Mouse (Mus musculus) liver, embryonic 13.5 days (tissue): Measurements from ENCODE around the gene 3110040M04Rik. TPM values are rescaled to one million over a fixed set of nuclear protein-coding genes. Genes with fewer than 3 reads are reported as not detected.
"Not testable (repeated sequence)": the region's sequence is repeated elsewhere in the genome, so short reads cannot be mapped to it uniquely, and the experiment has no call there.

Experiments used
- ATAC-seq: fragments of 200-750 bp; cut with Nextera tagmentation; 2 replicates; pipeline ENCODE4 v1.8.0; 2017; ENCODE audit warnings: low read depth, mild to moderate bottlenecking, moderate number of reproducible peaks, moderate library complexity
- DNase-seq: peaks from one replicate; pipeline ENCODE4 v3.0.0; 2022
- H3K27ac ChIP-seq: fragments of 300-500 bp; sonication (generic); 2 replicates; pipeline ENCODE4 v1.5.1; 2015; ENCODE audit warnings: moderate library complexity, mild to moderate bottlenecking, inconsistent platforms
- H3K27me3 ChIP-seq: fragments of 300-500 bp; sonication (generic); 2 replicates; pipeline ENCODE4 v1.6.1; 2015; ENCODE audit warnings: mild to moderate bottlenecking, inconsistent platforms
- H3K36me3 ChIP-seq: fragments of 300-500 bp; sonication (generic); 2 replicates; pipeline ENCODE4 v1.6.1; 2015; ENCODE audit warnings: mild to moderate bottlenecking, inconsistent platforms
- H3K4me1 ChIP-seq: fragments of 300-500 bp; sonication (generic); replicated peaks from 2 replicates; pipeline ENCODE4 v1.6.1; 2015; ENCODE audit warnings: inconsistent platforms
- H3K4me2 ChIP-seq: fragments of 300-500 bp; sonication (generic); 2 replicates; pipeline ENCODE4 v1.6.1; 2015; ENCODE audit warnings: inconsistent platforms, mild to moderate bottlenecking, moderate library complexity
- H3K4me3 ChIP-seq: fragments of 300-500 bp; sonication (generic); replicated peaks from 2 replicates; pipeline ENCODE4 v1.5.1; 2015; ENCODE audit warnings: mild to moderate bottlenecking, inconsistent platforms
- H3K9ac ChIP-seq: fragments of 300-500 bp; sonication (generic); 2 replicates; pipeline ENCODE4 v1.6.1; 2015; ENCODE audit warnings: mild to moderate bottlenecking, inconsistent platforms
- H3K9me3 ChIP-seq: fragments of 300-500 bp; sonication (generic); replicated peaks from 2 replicates; pipeline ENCODE4 v1.6.1; 2016; ENCODE audit warnings: inconsistent platforms
- WGBS: fragments of 180-500 bp; shearing (Covaris S2); methylation state at CpG from one replicate; pipeline ENCODE4 v1.1.7; 2015; ENCODE audit not compliant: insufficient replicate concordance; 5-methylcytosine and 5-hydroxymethylcytosine counted together
- polyA plus RNA-seq: library from polyadenylated mRNA; unstranded; fragments of >200 nt; fragmentation: Nextera tagmentation; extraction: Ambion mirVana; gene quantifications from 2 replicates; pipeline ENCODE4 v1.2.1, GENCODE M21; 2015

Gene 3110040M04Rik
- polyA plus RNA-seq, 1 experiment from 2014 or later = 0.31 TPM

DNA sequence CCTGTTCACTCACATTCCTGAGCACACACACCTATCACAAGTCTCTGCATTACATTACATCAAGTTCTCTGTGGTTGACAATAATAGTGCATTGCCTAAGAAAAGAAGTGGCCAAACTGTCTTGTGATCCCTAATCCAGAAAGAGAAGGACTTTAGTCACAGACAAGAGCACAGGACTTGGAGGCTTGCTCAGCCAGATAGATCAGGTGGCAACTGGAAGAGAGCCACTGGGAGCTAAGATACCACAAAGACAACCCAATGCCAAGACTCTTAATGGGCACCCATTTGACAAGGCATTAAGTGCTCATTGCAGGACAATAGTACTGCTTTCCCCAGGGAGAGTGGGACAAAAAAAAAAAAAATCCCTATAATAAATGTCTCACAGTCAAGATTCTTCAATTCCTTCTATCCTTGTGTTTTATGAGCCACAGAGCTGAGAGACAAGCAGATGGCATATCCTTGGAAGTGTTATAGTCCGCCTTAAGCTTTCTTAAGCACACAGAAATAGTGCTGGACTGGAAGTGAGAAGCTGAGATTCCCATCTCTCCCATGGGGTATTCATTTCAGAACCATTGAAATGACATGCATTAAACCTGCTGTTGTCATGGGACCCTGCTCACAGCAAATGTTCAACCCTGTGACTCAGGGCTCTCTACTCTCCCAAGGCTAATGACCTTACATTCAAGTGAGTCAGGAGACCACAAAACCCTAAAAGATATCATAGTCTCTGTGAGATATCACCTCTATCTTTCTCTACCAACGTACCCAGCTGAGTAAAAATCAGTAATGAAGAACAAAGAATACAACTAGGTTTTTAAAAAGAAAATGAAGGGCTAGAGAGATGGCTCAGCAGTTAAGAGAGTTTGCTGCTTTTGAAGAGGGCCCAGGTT lies 32.1 kb upstream of the 3110040M04Rik start:
- Histone ChIP-seq H3K36me3 (no peaks in the 10 kb centered on the region), H3K4me3 (no peak overlapping the region), H3K9me3 (no peaks in the 10 kb centered on the region), H3K9ac (no peak overlapping the region), H3K27me3 (no peaks in the 10 kb centered on the region), H3K4me2 (no peak overlapping the region), H3K27ac (no peak overlapping the region), H3K4me1 (peaks cover 29% of the 10 kb centered on the region)
- WGBS = 43% methylated on average over 2 of the region's 2 CpGs
- DNase-seq = no peak
- ATAC-seq = no peak

DNA sequence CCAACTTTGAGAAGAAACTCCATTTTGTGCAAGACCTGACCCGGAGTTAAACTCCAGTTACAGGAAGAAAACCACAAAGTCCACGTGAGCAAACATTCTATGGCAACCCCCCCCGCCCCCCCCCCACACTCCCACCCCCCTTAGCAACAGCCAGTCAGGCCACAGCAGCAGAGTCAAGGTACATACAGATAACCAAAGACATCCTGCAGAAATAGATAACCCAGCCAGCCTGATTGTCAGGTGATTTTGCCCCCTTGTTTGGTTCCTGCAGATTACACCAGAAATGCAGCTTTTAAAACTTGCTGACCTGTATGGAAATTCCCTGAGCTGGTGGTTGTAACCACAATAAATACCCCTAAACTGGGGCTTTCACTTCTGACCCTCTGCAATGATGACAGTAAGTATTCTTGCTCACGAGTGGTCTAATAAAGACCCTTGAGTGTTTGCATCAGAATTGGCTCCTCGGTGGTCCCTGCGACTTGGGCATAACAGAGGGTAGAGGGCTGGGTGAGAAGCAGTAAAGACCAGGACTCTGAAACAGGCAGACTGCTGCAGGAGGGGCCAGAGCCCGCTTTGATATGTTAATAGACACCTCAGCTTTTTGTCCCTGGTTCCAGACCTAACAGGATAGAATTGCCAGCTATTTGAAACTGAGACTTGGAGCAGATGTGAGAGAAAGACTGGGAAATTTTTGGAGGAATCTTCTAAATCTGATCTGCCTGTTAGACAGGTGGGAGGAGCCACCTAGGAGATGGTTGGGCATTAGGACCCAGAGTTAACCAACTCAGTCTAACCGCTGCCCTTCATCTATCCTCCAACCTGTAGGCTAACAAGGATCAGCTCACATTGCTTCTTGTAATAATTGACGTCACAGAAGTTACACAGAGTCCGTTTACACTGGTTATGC lies 26.6 kb upstream of the 3110040M04Rik start:
- no peaks in the 10 kb centered on the region for H3K27me3 ChIP-seq
- DNase-seq = peak; percentile 67
- no peaks in the 10 kb centered on the region for H3K36me3 ChIP-seq
- H3K9me3 ChIP-seq = no peaks in the 10 kb centered on the region
- H3K9ac ChIP-seq = peak overlapping the region; percentile 63
- WGBS = 6% methylated on average over 10 of the region's 10 CpGs
- peak overlapping the region; percentile 41 for H3K4me3 ChIP-seq
- peaks cover 52% of the 10 kb centered on the region for H3K4me1 ChIP-seq
- peak; percentile 89 for ATAC-seq
- peak overlapping the region; percentile 57 for H3K4me2 ChIP-seq
- peak overlapping the region; percentile 82 for H3K27ac ChIP-seq

DNA sequence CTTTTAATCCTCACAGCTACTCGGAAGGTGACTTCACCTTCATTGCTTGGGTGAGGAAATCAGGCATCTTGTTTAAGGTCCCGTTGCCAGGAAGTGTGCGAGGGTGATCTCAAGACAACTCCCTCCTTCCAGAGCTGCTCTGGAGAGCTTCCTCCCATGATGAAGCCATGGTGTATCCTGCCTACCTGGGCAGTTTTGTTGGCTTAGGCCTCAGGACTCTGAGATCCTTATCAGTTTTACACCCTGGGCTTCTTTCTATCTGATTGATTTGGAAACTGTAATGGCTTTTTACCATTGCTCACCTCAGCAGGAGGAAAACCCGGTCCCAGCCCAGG lies 26.0 kb upstream of the 3110040M04Rik start:
- peak overlapping the region; percentile 57 for H3K4me2 ChIP-seq
- peak overlapping the region; percentile 82 for H3K27ac ChIP-seq
- peak overlapping the region; percentile 63 for H3K9ac ChIP-seq
- H3K27me3 ChIP-seq = no peaks in the 10 kb centered on the region
- H3K9me3 ChIP-seq = no peaks in the 10 kb centered on the region
- peak; percentile 70 for ATAC-seq
- peak overlapping the region; percentile 41 for H3K4me3 ChIP-seq
- DNase-seq = no peak
- H3K4me1 ChIP-seq = peaks cover 52% of the 10 kb centered on the region
- H3K36me3 ChIP-seq = no peaks in the 10 kb centered on the region
- 14% methylated on average over 4 of the region's 4 CpGs for WGBS

DNA sequence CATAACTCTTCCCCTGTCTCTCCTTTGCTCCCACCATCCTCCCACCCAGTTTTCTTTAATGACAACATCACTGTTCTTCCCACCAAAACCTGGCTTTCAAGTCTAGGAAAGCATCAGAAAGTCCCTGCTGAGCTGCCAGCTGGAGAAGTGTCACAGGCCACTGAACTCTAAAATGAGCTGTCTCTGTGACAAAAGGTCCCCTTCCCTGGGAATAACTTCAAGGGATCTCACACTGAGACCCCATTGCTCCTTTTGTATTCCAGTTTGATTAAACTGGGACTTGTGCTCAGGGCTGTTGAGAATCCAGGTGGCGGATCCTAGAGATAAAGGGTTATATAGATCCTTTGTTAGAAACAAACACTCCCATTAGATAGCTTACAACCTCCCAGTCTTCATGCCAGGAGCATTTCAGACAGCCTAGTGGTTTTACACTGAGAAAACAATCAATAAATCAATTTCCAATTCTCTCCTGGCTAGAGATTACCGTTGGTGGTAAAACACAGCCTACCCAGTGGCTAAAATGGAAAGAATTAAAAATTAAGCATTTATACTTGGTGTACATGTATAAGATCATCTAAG lies 25.3 kb upstream of the 3110040M04Rik start:
- peaks cover 52% of the 10 kb centered on the region for H3K4me1 ChIP-seq
- H3K9me3 ChIP-seq = no peaks in the 10 kb centered on the region
- no peak for ATAC-seq
- no peaks in the 10 kb centered on the region for H3K36me3 ChIP-seq
- DNase-seq = no peak
- H3K27ac ChIP-seq = peak overlapping the region; percentile 45; the same call in 1 of the 2 replicates
- WGBS = 76% methylated on average over 2 of the region's 2 CpGs
- no peaks in the 10 kb centered on the region for H3K27me3 ChIP-seq
- 0 out of 2 replicates have a peak overlapping the region, but pooled peaks have one; percentile 63 for H3K9ac ChIP-seq
- no peak overlapping the region for H3K4me3 ChIP-seq
- peak overlapping the region; percentile 57; the same call in 1 of the 2 replicates for H3K4me2 ChIP-seq

DNA sequence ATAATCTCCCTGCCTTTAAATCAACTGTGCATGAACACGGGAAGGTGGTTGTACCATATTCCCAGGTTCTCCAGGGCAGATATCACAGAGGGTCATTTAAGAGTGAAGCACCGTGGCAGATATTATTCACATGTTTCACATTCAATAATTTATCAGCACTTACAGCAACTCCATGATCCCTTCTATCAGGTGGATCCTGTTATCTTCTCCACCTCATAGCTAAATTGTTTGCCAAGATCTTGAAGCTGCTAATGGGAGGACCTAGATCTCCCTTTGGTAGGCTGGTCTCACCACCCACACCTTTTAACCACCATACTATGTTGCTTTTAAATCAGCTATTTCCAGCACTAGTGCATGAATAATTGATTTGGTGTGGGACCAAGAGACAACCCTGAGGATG lies 23.8 kb upstream of the 3110040M04Rik start:
- H3K9me3 ChIP-seq = no peaks in the 10 kb centered on the region
- ATAC-seq (0 out of 2 replicates have a peak, but pooled peaks have one; percentile 11), DNase-seq (no peak)
- H3K27me3 ChIP-seq = no peaks in the 10 kb centered on the region
- no peak overlapping the region for H3K27ac ChIP-seq
- H3K4me1 ChIP-seq = peaks cover 54% of the 10 kb centered on the region
- 23% methylated on average over 2 of the region's 2 CpGs for WGBS
- no peak overlapping the region for H3K4me2 ChIP-seq
- no peak overlapping the region for H3K4me3 ChIP-seq
- H3K9ac ChIP-seq = no peak overlapping the region
- H3K36me3 ChIP-seq = no peaks in the 10 kb centered on the region

DNA sequence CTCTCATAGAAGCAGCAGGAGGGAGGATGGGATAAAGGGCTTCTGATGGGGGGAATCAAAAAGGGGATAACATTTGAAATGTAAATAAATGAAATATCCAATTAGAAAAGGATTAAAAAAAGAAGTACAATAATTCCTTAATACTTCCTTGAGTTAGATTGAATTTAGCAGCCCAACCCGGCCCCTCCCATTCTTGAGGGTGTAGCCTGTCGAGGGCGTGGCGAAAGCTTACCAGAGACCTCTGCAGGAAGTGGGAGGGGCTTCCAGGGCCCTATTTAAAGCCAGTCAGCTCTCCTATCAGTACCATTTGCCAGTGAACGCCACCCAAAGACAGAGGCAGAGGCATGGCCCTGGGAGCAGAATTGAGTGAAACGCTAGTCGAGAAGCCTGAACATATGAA lies 21.7 kb upstream of the 3110040M04Rik start, which contains the start of gene Gm47985:
Gene Gm47985 (plus strand): TSS at position 272 of the 400 bp plus-strand sequence.
- no CpG with 5 or more reads among the region's 7 CpGs for WGBS
- not testable (repeated sequence) for H3K36me3 ChIP-seq, DNase-seq, H3K4me2 ChIP-seq, H3K9me3 ChIP-seq, H3K27ac ChIP-seq, H3K4me3 ChIP-seq, H3K9ac ChIP-seq, H3K27me3 ChIP-seq, ATAC-seq
- H3K4me1 ChIP-seq = peaks cover 46% of the 10 kb centered on the region

DNA sequence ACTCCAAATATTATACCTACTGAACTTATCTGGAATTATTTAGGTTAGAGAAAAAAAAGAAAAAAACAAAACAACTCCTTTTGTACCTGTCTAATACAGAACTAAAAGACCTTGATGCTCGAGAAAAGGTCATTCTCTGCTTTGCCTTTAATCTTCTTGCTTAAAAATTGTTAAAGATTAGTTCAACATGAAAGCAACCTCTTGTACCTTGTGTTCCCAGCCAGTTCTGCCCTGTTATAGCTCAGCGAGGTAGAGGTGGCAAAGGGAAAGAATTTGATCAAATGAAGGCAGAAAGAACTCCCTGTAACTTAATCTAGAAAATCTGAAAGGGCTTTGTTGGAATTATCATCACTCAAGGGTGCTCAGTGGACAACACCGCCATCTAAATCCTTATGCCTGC lies 17.7 kb upstream of the 3110040M04Rik start:
- not testable (repeated sequence) for ATAC-seq, DNase-seq, H3K4me3 ChIP-seq, H3K4me2 ChIP-seq, H3K27ac ChIP-seq, H3K36me3 ChIP-seq, H3K9me3 ChIP-seq, H3K9ac ChIP-seq, H3K27me3 ChIP-seq
- 65% methylated on average over 3 of the region's 3 CpGs for WGBS
- peaks cover 21% of the 10 kb centered on the region for H3K4me1 ChIP-seq

DNA sequence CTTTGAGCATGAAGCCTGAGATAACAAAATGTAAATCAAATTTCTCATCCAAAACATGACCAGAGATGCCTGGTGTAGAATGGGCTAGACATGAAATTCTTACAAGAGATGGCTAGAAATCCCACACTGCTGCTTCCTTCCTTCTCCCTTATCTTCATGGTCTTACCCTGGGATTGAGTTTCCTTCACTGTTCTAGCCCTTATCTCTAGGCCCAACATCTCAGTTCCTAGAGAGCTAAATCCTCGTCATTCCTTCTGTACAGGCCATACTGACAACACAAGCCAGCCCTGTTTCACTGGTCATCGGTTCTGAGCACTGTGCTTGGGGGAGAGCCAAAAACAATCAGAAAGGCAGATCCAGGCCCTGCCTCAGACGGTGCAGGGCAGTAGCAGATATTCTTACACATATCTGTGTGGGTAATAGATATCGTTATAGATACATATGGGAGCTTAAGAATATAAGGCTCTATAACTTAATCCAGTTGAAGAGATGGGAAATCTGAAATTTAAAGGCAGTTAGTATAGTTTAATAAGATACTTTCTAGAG lies 17.0 kb upstream of the 3110040M04Rik start:
- not testable (repeated sequence) for H3K27me3 ChIP-seq, H3K4me2 ChIP-seq, H3K27ac ChIP-seq, H3K9me3 ChIP-seq, H3K36me3 ChIP-seq, H3K4me3 ChIP-seq, DNase-seq, H3K9ac ChIP-seq
- H3K4me1 ChIP-seq = peaks cover 17% of the 10 kb centered on the region
- 59% methylated on average over 4 of the region's 4 CpGs for WGBS
- peak; percentile 68; the same call in 1 of the 2 replicates for ATAC-seq

DNA sequence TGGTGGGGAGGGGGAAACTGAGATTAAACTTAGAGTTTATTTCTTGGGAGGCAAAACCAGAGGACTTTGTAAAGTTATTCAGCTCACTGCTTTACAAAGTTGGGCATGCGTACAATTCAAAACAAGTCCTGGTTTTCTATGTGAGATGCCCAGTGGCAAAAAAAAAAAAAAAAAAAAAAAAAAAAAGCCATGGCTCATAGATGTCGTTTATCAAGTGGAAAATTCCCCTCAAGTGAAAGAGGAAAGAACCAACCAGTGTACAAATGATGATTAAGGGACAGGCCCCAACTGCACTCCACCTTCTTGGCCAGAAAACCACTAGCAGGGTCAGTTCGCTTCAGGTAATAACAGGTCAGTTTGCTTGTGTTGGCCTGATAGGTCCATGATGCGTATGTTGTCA lies 15.5 kb upstream of the 3110040M04Rik start:
- Histone ChIP-seq H3K27ac (no peak overlapping the region), H3K27me3 (no peaks in the 10 kb centered on the region), H3K9ac (no peak overlapping the region), H3K4me1 (peaks cover 22% of the 10 kb centered on the region), H3K36me3 (no peaks in the 10 kb centered on the region), H3K4me2 (no peak overlapping the region), H3K4me3 (no peak overlapping the region), H3K9me3 (no peaks in the 10 kb centered on the region)
- DNase-seq (no peak), ATAC-seq (no peak)
- 78% methylated on average over 4 of the region's 4 CpGs for WGBS

DNA sequence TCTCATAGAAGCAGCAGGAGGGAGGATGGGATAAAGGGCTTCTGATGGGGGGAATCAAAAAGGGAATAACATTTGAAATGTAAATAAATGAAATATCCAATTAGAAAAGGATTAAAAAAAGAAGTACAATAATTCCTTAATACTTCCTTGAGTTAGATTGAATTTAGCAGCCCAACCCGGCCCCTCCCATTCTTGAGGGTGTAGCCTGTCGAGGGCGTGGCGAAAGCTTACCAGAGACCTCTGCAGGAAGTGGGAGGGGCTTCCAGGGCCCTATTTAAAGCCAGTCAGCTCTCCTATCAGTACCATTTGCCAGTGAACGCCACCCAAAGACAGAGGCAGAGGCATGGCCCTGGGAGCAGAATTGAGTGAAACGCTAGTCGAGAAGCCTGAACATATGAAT lies 11.8 kb upstream of the 3110040M04Rik start, which contains the start of gene Gm8947:
Gene Gm8947 (plus strand): TSS at position 302 of the 400 bp plus-strand sequence.
- WGBS = no CpG with 5 or more reads among the region's 7 CpGs
- not testable (repeated sequence) for H3K9me3 ChIP-seq, H3K27ac ChIP-seq, H3K4me2 ChIP-seq, H3K9ac ChIP-seq, H3K27me3 ChIP-seq, H3K4me3 ChIP-seq, H3K36me3 ChIP-seq, DNase-seq
- peak; percentile 76 for ATAC-seq
- H3K4me1 ChIP-seq = peaks cover 18% of the 10 kb centered on the region
